Mouse (Mus musculus) testis, adult 2 months (tissue): ENCODE data around the gene Pira2.
"Not testable (repeated sequence)": the region's sequence is repeated elsewhere in the genome, so short reads cannot be mapped to it uniquely, and the experiment has no call there.

ENCODE experiments used
- CTCF ChIP-seq: fragments of 200-500 bp; IDR thresholded peaks from 2 replicates; pipeline ENCODE4 v1.5.1; 2012; ENCODE audit warnings: low read depth, mild to moderate bottlenecking, inconsistent platforms, low read length, moderate library complexity; ENCODE audit not compliant: control insufficient read depth, insufficient read depth, insufficient replicate concordance
- POLR2A ChIP-seq: fragments of 200-500 bp; IDR thresholded peaks from 2 replicates; pipeline ENCODE4 v1.6.1; 2012; ENCODE audit warnings: low read depth, mild to moderate bottlenecking, inconsistent platforms, low read length, moderate library complexity; ENCODE audit not compliant: control insufficient read depth

- TF ChIP-seq CTCF, POLR2A: not testable (repeated sequence)
These were observed 14.2 kb downstream of the Pira2 start for GRCm38 (mm10) chr7:3830633-3831032.
